Mouse (Mus musculus): ENCODE measurements around the gene Anapc5. TPM values are rescaled to one million over a fixed set of nuclear protein-coding genes. Genes with fewer than 3 reads are reported as not detected.

Anapc5 gene
- polyA plus RNA-seq, 1 experiment from 2014 or later = 484 TPM

DNA sequence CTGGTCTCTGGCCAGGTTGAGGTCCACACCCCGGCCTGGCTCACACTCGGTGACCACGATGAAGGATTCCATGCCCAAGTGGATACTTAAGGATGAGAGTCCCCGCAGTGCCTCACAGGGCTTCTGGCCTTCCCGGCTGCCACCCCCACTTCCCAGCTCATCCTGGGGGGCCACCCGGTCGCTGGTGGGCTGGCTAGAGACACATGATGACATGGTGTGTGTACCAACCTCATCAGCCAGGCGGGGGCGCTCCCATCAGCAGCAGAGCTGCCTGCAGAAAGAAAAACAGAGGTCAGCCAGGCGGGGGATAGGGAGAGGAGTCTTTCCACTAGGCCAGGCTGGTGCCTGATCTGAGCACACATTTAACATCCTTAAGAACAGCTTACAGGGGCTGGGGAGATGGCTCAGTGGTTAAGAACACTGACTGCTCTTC, 57.1 kb downstream of the Anapc5 start:
- no peak overlapping the region for H3K4me3 ChIP-seq (ENCODE audit: low read depth, low read length)
- 62% methylated on average over 10 of the region's 10 CpGs for WGBS
- H3K27me3 ChIP-seq (ENCODE audit: control insufficient read depth, insufficient read depth, low read length) = no peaks in the 10 kb centered on the region
- 0 out of 2 replicates have a peak, but pooled peaks cover 5% of the 10 kb centered on the region for H3K4me1 ChIP-seq (ENCODE audit: control insufficient read depth, insufficient read depth, low read length)
- no peaks in the 10 kb centered on the region for H3K9me3 ChIP-seq (ENCODE audit: control insufficient read depth, low read depth, low read length)
- H3K27ac ChIP-seq (ENCODE audit: low read length) = no peak overlapping the region
- H3K36me3 ChIP-seq (ENCODE audit: control insufficient read depth, insufficient read depth, low read length) = peaks cover 2% of the 10 kb centered on the region; the same call in 1 of the 2 replicates
- H3K4me2 ChIP-seq (replicated peaks; ENCODE audit: low read depth, low read length) = no peak overlapping the region
- ATAC-seq (ENCODE audit: insufficient number of reproducible peaks, insufficient read depth, low FRiP score, low read depth) = no peak
- no peak overlapping the region for H3K9ac ChIP-seq (replicated peaks; ENCODE audit: low read depth, low read length)

DNA sequence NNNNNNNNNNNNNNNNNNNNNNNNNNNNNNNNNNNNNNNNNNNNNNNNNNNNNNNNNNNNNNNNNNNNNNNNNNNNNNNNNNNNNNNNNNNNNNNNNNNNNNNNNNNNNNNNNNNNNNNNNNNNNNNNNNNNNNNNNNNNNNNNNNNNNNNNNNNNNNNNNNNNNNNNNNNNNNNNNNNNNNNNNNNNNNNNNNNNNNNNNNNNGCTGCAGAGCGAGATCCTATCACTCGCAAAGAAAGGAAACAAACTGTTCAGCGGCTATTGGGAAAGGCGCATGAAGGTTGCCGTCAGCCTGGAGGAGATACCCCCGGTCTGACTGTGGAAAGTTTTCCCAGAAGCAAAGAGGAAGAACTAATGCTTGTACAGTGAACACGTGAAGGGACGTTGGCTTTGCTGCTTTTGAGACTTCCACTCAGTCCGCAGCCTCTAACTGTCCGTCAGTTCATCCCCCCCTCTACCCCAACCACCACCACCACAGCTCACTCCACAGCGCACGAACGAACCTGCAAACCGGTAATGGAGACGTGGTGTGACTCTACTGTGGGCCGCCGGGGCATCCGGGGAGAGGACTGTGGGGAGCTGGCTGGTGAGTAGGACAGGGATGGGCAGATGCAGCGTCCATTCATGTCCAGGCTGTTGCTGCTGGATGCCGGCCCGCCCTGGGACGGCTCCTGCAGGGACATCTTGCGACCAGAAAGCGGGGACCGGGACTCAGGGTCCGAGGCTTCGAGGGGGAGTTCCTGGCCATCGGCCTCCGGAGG, 57.7 kb downstream of the Anapc5 start:
- H3K4me2 ChIP-seq (replicated peaks; ENCODE audit: low read depth, low read length) = no peak overlapping the region
- 0 out of 2 replicates have a peak, but pooled peaks cover 5% of the 10 kb centered on the region for H3K4me1 ChIP-seq (ENCODE audit: control insufficient read depth, insufficient read depth, low read length)
- H3K4me3 ChIP-seq (ENCODE audit: low read depth, low read length) = no peak overlapping the region
- H3K27me3 ChIP-seq (ENCODE audit: control insufficient read depth, insufficient read depth, low read length) = no peaks in the 10 kb centered on the region
- H3K36me3 ChIP-seq (ENCODE audit: control insufficient read depth, insufficient read depth, low read length) = peaks cover 3% of the 10 kb centered on the region; the same call in 1 of the 2 replicates
- H3K27ac ChIP-seq (ENCODE audit: low read length) = peak overlapping the region; percentile 27; the same call in 1 of the 2 replicates
- ATAC-seq (ENCODE audit: insufficient number of reproducible peaks, insufficient read depth, low FRiP score, low read depth) = no peak
- WGBS = 70% methylated on average over 29 of the region's 29 CpGs
- no peaks in the 10 kb centered on the region for H3K9me3 ChIP-seq (ENCODE audit: control insufficient read depth, low read depth, low read length)
- H3K9ac ChIP-seq (replicated peaks; ENCODE audit: low read depth, low read length) = no peak overlapping the region

DNA sequence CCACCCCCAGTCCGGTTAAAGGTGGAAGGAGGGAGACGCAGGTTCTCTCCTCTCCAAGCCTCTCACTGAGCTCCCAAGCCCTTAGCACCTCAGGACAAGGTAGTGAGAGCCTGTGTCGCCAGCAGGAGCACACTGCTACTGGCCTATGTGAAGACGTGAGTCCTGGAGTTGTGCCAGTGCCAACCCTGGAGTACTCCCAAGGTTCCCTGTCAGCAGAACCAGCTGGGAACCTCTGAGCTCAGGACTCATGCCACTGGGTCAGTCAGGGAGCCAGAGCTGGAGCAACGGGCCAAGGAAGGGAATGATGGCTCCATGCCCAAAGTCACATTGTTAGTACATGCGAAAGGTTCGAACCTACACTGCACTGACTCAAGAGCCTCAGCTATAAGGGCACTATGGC, 64.5 kb downstream of the Anapc5 start:
- Histone ChIP-seq H3K36me3 (ENCODE audit: control insufficient read depth, insufficient read depth, low read length) (peaks cover 8% of the 10 kb centered on the region; the same call in 1 of the 2 replicates), H3K9me3 (ENCODE audit: control insufficient read depth, low read depth, low read length) (no peaks in the 10 kb centered on the region), H3K9ac (replicated peaks; ENCODE audit: low read depth, low read length) (no peak overlapping the region), H3K4me3 (ENCODE audit: low read depth, low read length) (no peak overlapping the region), H3K27ac (ENCODE audit: low read length) (no peak overlapping the region), H3K4me2 (replicated peaks; ENCODE audit: low read depth, low read length) (no peak overlapping the region), H3K4me1 (ENCODE audit: control insufficient read depth, insufficient read depth, low read length) (no peaks in the 10 kb centered on the region), H3K27me3 (ENCODE audit: control insufficient read depth, insufficient read depth, low read length) (no peaks in the 10 kb centered on the region)
- 91% methylated on average over 7 of the region's 7 CpGs for WGBS
- no peak for ATAC-seq (ENCODE audit: insufficient number of reproducible peaks, insufficient read depth, low FRiP score, low read depth)

DNA sequence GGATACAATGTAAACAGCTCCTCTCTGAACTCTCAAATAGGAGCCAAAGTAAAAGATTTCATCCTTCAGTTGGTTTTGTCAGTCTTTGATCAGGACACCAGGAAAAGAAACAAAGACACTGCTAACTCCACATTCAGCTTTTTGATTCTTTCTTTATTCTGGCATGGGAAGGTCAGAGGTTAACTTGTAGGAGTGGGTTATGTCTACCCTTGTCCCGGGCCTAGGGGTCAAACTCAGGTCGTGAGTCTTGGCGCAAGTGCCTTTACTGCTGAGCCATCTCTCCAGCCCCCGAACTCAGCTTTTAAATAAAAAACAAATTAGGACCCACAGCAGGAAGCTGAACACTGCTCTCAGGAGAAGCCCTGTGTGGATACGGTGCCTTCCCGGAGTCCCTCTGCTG, 65.0 kb downstream of the Anapc5 start:
- H3K27ac ChIP-seq (ENCODE audit: low read length) = no peak overlapping the region
- ATAC-seq (ENCODE audit: insufficient number of reproducible peaks, insufficient read depth, low FRiP score, low read depth) = no peak
- peaks cover 8% of the 10 kb centered on the region; the same call in 1 of the 2 replicates for H3K36me3 ChIP-seq (ENCODE audit: control insufficient read depth, insufficient read depth, low read length)
- no peaks in the 10 kb centered on the region for H3K4me1 ChIP-seq (ENCODE audit: control insufficient read depth, insufficient read depth, low read length)
- WGBS = 66% methylated on average over 6 of the region's 6 CpGs
- H3K4me3 ChIP-seq (ENCODE audit: low read depth, low read length) = no peak overlapping the region
- no peaks in the 10 kb centered on the region for H3K9me3 ChIP-seq (ENCODE audit: control insufficient read depth, low read depth, low read length)
- no peaks in the 10 kb centered on the region for H3K27me3 ChIP-seq (ENCODE audit: control insufficient read depth, insufficient read depth, low read length)
- no peak overlapping the region for H3K4me2 ChIP-seq (replicated peaks; ENCODE audit: low read depth, low read length)
- no peak overlapping the region for H3K9ac ChIP-seq (replicated peaks; ENCODE audit: low read depth, low read length)

DNA sequence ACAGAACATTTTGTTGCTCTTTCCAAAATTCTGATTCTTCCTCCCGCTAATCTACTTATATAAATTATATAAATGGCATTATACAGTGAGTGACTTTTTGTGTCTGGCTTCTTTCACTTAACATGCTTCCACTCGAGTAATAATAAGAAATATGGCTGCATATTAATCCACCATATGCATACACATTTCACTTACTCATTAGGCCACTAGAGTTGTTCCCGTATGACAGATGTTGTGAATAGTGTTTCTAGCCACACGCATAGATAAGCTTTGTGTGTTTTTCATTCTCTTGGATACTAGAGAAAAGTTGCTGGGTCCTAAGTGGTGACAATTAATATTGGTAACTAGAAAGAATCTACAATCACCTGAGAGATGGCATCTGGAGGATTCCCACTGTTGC, 65.5 kb downstream of the Anapc5 start:
- H3K27me3 ChIP-seq (ENCODE audit: control insufficient read depth, insufficient read depth, low read length) = no peaks in the 10 kb centered on the region
- peaks cover 8% of the 10 kb centered on the region; the same call in 1 of the 2 replicates for H3K36me3 ChIP-seq (ENCODE audit: control insufficient read depth, insufficient read depth, low read length)
- no peak overlapping the region for H3K27ac ChIP-seq (ENCODE audit: low read length)
- H3K4me3 ChIP-seq (ENCODE audit: low read depth, low read length) = no peak overlapping the region
- H3K9ac ChIP-seq (replicated peaks; ENCODE audit: low read depth, low read length) = no peak overlapping the region
- 93% methylated on average over 4 of the region's 4 CpGs for WGBS
- no peak for ATAC-seq (ENCODE audit: insufficient number of reproducible peaks, insufficient read depth, low FRiP score, low read depth)
- no peaks in the 10 kb centered on the region for H3K9me3 ChIP-seq (ENCODE audit: control insufficient read depth, low read depth, low read length)
- H3K4me1 ChIP-seq (ENCODE audit: control insufficient read depth, insufficient read depth, low read length) = no peaks in the 10 kb centered on the region
- H3K4me2 ChIP-seq (replicated peaks; ENCODE audit: low read depth, low read length) = no peak overlapping the region

DNA sequence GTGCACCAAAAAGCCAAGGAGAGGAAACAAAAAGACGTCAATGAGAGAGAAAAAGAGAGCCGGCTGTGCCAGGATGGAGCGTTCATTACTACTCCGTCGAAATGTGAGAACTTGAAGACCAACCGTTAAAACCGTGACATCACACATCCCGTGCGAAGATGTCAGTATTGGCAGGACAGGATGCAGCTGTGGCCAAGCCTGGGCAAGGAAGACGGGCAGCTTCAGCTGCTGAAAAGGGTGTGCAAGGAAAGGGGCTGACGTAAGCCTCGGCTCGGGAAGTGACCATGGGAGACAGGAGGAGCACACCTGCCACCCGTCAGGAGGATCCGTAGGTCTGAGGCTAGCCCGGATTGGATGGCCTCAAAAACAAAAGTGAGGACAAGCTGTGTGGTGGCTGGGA, 66.7 kb downstream of the Anapc5 start:
- H3K4me2 ChIP-seq (replicated peaks; ENCODE audit: low read depth, low read length) = no peak overlapping the region
- H3K9me3 ChIP-seq (ENCODE audit: control insufficient read depth, low read depth, low read length) = no peaks in the 10 kb centered on the region
- H3K4me1 ChIP-seq (ENCODE audit: control insufficient read depth, insufficient read depth, low read length) = no peaks in the 10 kb centered on the region
- H3K36me3 ChIP-seq (ENCODE audit: control insufficient read depth, insufficient read depth, low read length) = peaks cover 8% of the 10 kb centered on the region; the same call in 1 of the 2 replicates
- no peak overlapping the region for H3K27ac ChIP-seq (ENCODE audit: low read length)
- H3K4me3 ChIP-seq (ENCODE audit: low read depth, low read length) = no peak overlapping the region
- H3K9ac ChIP-seq (replicated peaks; ENCODE audit: low read depth, low read length) = no peak overlapping the region
- 0 out of 2 replicates have a peak, but pooled peaks have one; percentile 14 for ATAC-seq (ENCODE audit: insufficient number of reproducible peaks, insufficient read depth, low FRiP score, low read depth)
- WGBS = 68% methylated on average over 16 of the region's 16 CpGs
- no peaks in the 10 kb centered on the region for H3K27me3 ChIP-seq (ENCODE audit: control insufficient read depth, insufficient read depth, low read length)

DNA sequence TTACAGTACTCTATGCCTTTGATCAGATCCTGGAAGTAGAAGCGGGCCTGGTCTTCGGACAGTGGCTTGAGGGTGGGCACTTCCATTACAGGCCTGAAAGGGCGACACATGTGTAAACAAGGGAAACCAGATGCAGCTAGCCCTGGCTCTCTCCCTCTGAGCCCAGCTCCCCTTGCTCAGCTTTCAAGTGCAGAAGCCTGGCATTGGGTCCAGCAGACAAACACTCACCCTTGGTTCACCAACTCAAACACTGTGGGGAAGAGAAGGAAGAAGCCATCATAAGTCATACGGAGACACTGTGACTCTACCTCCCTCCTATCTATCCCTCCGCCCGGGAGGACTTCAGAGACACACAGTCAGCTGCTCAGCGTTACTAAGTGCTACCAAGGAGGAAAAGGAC, 73.2 kb downstream of the Anapc5 start:
- H3K4me2 ChIP-seq (replicated peaks; ENCODE audit: low read depth, low read length) = no peak overlapping the region

DNA sequence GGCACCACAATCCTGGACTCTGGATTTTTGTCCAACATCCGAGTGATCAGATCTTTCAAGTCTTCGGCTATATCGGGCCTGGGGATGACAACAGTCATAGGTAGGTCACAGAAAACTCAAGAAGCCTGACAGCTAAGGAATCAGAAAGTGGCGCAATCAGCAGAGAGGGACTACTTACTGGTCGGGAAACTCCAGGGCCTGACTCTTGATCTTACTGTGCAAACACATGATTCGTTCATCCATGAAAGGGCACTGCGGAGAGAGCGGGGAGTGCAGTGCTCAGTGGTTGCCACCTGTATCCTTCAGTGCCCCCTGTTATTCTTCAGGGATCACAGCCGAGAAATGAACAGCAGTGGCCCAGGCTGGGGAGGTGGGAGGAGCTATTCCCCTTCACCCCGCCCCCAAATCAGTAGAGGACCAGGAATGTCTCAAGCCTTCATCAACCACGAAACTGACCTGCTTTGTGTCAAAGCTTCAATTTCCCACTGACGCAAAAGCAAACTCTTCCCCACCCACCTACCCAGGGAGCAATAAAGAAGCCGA, 77.2 kb downstream of the Anapc5 start:
- H3K4me1 ChIP-seq (ENCODE audit: control insufficient read depth, insufficient read depth, low read length) = no peaks in the 10 kb centered on the region
- H3K27me3 ChIP-seq (ENCODE audit: control insufficient read depth, insufficient read depth, low read length) = no peaks in the 10 kb centered on the region
- H3K9ac ChIP-seq (replicated peaks; ENCODE audit: low read depth, low read length) = no peak overlapping the region
- H3K27ac ChIP-seq (ENCODE audit: low read length) = no peak overlapping the region
- peaks cover 22% of the 10 kb centered on the region for H3K36me3 ChIP-seq (ENCODE audit: control insufficient read depth, insufficient read depth, low read length)
- H3K9me3 ChIP-seq (ENCODE audit: control insufficient read depth, low read depth, low read length) = no peaks in the 10 kb centered on the region
- 79% methylated on average over 13 of the region's 13 CpGs for WGBS
- H3K4me2 ChIP-seq (replicated peaks; ENCODE audit: low read depth, low read length) = no peak overlapping the region
- no peak for ATAC-seq (ENCODE audit: insufficient number of reproducible peaks, insufficient read depth, low FRiP score, low read depth)
- no peak overlapping the region for H3K4me3 ChIP-seq (ENCODE audit: low read depth, low read length)

More for the DNA sequence above, 73.2 kb downstream of the Anapc5 start:
- Histone ChIP-seq H3K9ac (replicated peaks; ENCODE audit: low read depth, low read length) (no peak overlapping the region), H3K4me1 (ENCODE audit: control insufficient read depth, insufficient read depth, low read length) (no peaks in the 10 kb centered on the region), H3K9me3 (ENCODE audit: control insufficient read depth, low read depth, low read length) (no peaks in the 10 kb centered on the region), H3K36me3 (ENCODE audit: control insufficient read depth, insufficient read depth, low read length) (peaks cover 19% of the 10 kb centered on the region), H3K4me3 (ENCODE audit: low read depth, low read length) (no peak overlapping the region), H3K27me3 (ENCODE audit: control insufficient read depth, insufficient read depth, low read length) (no peaks in the 10 kb centered on the region), H3K27ac (ENCODE audit: low read length) (no peak overlapping the region)
- ATAC-seq (ENCODE audit: insufficient number of reproducible peaks, insufficient read depth, low FRiP score, low read depth) = no peak
- WGBS = 70% methylated on average over 7 of the region's 7 CpGs

All from stomach, embryonic 14.5 days (tissue).